Mouse (Mus musculus): Measurements from ENCODE around the gene Fam13a. TPM values are rescaled to one million over a fixed set of nuclear protein-coding genes. Genes with fewer than 3 reads are reported as not detected.

Gene Fam13a
- polyA plus RNA-seq (2017; shearing (Covaris generic)): 0.07 TPM

GRCm38 (mm10) chr6:59024164-59024724, at the start of gene Fam13a:
Fam13a (minus strand) TSS chr6:59024549.

DNA sequence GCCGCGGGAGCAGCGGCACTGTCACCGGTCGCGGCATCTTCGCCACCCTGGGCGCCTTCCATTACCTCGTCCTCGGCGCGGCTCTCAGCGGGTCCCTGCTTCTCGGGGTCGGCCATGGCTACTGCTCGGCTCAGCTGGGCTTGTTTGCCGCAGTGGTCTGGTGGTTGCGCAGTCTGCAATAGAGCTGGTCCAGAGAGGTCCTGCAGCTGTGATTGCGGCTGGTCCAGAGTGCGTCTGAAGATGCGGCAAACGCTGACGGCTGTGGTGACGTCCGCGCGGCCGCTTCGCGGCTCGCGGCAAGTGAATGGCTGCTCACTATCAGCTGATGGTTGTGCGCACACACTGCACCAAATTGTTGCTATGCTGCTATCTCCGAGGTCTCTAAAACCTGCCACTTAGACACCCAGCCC, 117.5 kb downstream of the Fam13a start, which contains the start of gene Nap1l5:
Gene Nap1l5 (minus strand): TSS at position 225 of the 410 bp plus-strand sequence.

Other genes starting within 250 kb of the Fam13a start
- gene Herc3, start 193.1 kb downstream of the Fam13a start, polyA plus RNA-seq (2017; shearing (Covaris generic)): 80.0 TPM
- 1.1 TPM for gene Nap1l5, start 117.5 kb downstream of the Fam13a start, polyA plus RNA-seq (2017; shearing (Covaris generic))
- gene Tigd2, start 184.3 kb upstream of the Fam13a start, polyA plus RNA-seq (2017; shearing (Covaris generic)): 25.6 TPM

All from effector memory CD4-positive, alpha-beta T cell, adult 5 months (primary cell).